Mouse (Mus musculus) c-Kit-positive CD71-negative TER-119-negative erythroid progenitor cells, embryonic 14.5 days (primary cell): ENCODE data around the gene Ghr.

Experiments
- DNase-seq: peaks from one replicate; pipeline ENCODE4 v3.0.0-alpha.2; 2013; ENCODE audit warnings: low read depth

Ghr gene

DNA sequence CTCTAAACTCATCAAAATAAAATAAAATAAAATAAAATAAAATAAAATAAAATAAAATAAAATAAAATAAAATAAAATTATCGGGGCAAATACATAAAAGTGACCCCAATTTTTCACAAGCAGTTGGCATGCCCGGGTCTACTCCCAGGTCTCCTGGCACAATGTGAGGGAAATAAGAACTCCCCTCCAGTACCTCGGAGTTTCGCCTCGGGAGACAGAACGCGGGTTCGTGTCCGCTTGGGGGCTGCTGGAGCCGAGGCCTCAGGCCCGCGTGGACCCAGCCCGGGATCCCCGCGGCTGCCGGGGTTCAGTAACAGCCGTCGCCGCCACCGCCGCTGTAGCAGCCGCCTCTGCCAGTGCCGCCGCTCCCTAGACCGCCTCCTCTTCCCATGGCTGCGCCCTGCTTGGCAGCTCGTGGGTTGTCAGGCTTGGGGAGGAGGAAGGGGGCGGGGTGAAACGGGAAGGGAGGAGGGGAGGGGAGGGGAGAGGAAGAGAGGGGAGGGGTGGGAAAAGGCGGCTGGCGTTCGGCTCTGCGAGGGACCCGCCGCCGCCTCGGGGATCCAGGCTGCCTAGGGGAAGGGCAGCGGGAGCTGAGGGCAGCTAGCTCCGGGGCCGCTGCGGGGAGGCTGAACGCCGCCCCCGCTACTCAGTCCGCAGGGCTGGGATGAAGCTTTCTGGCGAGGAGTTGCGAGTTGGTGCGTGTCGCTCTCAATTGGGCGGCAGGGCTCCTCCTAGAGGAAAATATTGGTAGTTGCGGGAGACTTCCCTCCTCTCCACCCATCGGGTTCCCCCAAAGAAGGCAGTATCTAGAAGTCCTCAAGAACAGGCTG is at the start of gene Ghr:
Ghr (minus strand) TSS at position 686 of the 830 bp plus-strand sequence.
- DNase-seq = peak; percentile 63

DNA sequence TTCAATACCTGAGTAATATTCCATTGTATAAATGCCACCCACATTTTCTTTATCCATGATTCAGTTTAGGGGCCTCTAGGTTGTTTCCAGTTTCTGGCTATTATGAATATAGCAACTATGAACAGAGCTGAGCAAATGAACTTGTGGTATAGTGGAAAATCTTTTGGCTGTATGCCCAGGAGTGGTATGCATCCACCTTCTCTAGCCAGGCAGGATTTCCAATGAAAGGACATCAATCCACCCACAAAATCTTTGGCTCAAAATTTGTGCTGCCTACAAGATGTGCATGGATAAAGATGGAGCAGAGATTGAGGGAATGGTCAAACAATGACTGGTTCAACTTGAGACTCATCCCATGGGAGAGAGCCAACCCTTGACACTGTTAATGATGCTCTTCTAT is 39.5 kb upstream of the Ghr start:
- DNase-seq = no peak

- no peak for DNase-seq
Measured at GRCm38 (mm10) chr15:3620368-3620767, 37.1 kb upstream of the Ghr start.

DNA sequence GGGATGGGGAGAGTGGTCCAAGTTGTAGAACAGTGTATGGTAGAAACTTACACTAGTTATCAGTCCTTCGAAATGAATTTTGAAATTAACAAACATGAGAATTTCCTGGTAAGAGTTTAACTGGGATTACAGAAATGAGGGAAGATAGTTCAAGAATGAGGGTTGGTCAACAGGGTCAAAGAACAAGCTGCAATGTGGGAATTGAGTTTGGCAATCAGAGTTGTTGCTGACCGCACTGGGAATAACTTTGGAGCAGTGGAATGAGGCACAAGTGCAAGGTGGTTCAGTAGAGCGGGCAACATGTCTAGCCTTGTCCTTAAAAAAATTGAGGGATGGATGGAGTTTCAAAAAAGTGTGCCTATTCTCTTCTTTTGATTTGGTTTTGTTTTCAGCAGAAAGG is 35.0 kb upstream of the Ghr start:
- no peak for DNase-seq

- DNase-seq = no peak
Measured at GRCm38 (mm10) chr15:3611961-3612360, 28.7 kb upstream of the Ghr start.

DNA sequence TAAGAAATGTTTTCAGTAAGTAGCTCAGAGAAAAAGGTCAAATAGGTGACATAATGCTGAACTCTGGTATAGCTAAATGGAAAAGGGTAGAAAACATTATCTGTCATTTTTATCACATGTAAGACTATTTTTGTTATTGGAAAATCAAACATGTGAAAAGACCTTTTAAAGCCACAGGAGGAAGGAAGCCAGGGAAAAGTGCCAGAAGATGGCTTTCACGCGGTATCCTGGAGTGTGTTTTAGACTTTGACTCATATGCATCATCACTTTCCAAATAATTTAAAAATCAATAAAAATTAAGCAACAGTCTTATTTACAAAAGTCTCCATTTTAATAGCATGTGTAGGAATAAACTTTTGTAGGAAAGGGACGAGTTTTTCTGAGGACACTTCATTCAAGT is 24.7 kb upstream of the Ghr start:
- no peak for DNase-seq

DNA sequence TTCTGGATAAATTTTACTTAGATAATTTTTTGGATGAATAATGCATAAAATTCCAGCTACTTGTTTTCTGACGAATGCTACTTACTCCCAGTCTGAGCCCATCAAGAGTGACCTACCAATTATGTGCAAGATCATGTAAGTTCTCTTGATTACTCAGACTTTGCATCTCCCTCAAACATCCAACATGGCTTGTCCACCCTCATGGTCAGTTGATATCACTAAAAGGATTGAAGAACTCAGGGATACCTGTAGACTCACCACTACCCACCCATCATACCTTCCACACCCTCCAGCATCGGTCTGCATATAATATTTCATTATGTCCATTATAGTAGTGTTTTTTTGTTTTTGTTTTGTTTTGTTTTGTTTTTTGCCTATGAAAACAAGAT is 18.8 kb upstream of the Ghr start:
- no peak for DNase-seq

DNA sequence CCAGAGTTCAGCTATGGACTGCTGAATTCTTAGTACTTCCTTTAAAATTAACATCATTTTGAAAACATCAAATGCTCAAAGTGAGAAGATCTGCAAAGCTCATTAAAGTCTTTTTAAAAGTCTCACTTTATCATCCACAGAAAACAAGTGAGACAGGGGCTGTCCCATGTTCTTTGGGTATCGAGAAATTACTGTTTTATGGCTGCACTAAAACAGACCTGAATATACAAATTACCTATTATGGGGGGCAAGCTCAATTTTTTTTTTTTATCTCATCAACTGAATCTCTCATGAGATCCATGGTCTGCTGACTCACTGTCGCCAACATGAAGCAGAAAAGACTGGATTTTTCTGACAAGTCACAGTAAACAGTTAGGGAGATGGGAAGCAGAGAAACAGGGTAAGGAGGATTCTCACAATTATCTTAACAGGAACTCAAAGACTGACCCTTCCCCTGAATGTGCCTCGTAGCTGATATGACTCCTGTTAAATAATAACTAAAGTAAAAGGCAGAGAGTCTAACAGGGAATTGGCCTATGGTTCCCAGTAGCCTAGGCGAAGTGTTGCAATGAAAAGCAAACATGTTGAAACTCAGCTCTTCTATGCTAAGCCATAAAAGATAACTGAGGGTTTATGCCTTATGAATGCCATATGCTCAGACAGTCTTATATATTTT is 18.3 kb upstream of the Ghr start:
- no peak for DNase-seq

DNA sequence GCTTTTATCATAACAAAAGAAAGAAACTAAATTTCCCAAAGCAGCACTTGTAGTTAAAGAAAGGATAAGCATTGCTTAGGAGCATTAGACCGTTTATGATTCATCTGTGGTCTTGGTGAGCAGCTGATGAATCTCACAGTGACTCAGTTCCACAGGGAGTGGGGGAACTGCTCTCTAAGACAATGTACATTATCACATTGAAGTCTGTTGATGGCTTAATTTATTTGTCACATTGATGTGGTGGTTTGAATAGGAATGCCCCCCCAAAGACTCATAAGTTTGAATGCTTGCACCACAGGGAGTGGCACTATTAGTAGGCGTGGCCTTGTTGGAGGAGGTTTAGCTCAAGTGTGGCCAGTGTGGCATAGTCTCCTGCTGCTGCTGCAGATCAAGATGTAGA is 4.6 kb upstream of the Ghr start:
- no peak for DNase-seq

- no peak for DNase-seq
Measured at GRCm38 (mm10) chr15:3584361-3584760, 1.1 kb upstream of the Ghr start.

- no peak for DNase-seq
Measured at GRCm38 (mm10) chr15:3581861-3582806, 1.2 kb downstream of the Ghr start.

- no peak for DNase-seq
Measured at GRCm38 (mm10) chr15:3581337-3581736, 2.0 kb downstream of the Ghr start.

- no peak for DNase-seq
Measured at GRCm38 (mm10) chr15:3580216-3580615, 3.1 kb downstream of the Ghr start.

- DNase-seq = no peak
Measured at GRCm38 (mm10) chr15:3578286-3578980, 4.9 kb downstream of the Ghr start.

DNA sequence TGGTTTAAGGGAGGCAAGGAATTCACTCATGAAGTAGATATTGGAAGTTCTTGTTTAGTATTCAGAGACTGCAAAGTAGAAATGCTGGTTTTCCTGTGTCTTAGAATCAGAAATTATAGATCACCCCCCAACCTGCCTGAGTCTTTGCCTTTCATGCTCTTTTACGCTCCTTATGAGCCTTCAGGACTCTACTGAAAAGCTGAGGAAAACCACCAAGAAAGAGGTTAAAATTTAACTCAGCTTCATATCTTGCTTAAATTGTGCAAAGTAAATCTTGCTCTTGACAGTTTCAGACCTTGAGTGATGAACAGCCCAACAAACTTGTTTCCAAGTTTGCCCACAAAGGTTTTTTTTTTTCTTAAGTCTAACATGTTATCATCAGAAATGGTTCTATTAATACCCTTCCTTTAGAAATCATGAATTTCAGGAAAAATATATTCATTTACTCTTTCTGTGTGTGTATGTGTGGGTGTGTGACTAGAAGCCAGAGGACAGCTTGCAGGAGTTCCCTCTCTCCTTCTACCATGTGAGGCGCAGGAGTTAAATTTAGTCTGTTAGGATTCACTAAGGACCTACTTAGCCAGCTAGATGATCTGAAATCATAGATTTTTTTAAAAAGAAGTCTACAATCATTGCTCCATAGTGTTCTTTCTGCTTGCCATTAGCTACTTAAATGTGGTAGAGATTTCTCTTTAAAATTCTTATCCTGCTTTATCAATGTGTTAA is 14.0 kb downstream of the Ghr start:
- no peak for DNase-seq

- DNase-seq = no peak
Measured at GRCm38 (mm10) chr15:3564570-3564969, 18.7 kb downstream of the Ghr start.

- DNase-seq = no peak
Measured at GRCm38 (mm10) chr15:3563929-3564516, 19.3 kb downstream of the Ghr start.

DNA sequence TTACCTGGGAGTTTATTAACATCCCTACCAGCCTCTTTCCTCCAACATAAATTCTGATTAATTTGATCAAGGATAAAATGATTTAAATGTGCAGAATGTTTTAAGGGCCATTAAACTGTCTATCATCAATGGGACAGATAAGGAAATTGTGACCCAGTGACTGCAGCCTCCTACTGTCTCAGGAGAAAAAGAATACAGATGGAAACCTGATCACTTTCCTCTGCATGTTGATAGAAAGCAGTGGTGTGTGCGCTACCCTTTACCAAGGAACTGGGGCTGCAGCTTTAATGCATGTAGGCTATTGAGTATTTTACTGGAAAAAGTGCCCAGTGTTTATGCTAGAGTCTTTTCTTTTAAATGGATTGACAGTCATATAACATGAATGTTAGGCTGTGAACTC is 19.8 kb downstream of the Ghr start:
- DNase-seq = no peak

DNA sequence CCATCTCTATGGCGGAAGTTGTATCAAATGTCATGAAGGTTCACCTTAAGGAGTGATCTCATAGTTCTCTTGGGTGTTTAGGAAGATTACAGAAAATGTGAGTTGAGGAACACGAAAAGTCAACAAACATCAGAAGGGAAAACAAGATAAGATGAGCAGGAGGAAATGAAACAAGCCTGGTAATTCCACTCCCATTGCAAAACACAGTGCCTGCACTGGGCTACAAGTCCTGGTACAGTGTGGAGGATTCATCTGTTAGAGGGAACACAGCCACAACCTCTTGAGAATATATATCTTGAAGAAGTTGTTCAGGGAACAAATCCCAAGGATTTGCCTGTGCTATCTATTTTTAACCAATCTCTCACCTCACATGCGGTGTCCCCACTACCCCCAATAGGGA is 24.8 kb downstream of the Ghr start:
- DNase-seq = no peak

DNA sequence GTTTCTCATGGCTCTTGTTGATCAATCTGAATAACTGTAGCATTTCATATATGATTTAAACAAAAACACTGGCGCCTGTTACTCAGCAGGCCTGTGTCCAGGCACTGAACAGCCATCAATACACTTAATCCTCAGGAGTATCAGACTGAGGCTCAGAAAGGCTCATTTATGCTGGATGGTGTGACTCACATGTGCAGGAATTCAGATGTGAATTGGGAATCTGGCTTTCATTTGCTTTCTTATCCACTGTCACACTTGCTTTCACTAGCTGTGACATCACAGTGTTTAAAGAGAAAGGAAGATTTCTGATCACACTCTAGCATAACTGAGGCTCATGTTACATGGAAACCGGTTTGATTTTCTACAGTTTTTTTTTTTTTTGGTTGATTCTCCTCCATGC is 39.0 kb downstream of the Ghr start:
- no peak for DNase-seq
